Mouse (Mus musculus) embryonic facial prominence, embryonic 14.5 days (tissue): ENCODE data around the gene Atp9a. TPM values are rescaled to one million over a fixed set of nuclear protein-coding genes. Genes with fewer than 3 reads are reported as not detected.
"Not testable (repeated sequence)": the region's sequence is repeated elsewhere in the genome, so short reads cannot be mapped to it uniquely, and the experiment has no call there.

Source experiments
- ATAC-seq: fragments of 200-750 bp; cut with Nextera tagmentation; 2 replicates; pipeline ENCODE4 v1.8.0; 2017; ENCODE audit warnings: low read depth, moderate number of reproducible peaks, moderate TSS enrichment
- DNase-seq: peaks from one replicate; pipeline ENCODE4 v3.0.0-alpha.2; 2015; ENCODE audit warnings: low spot score
- H3K27ac ChIP-seq: fragments of 300-500 bp; sonication (generic); replicated peaks from 2 replicates; pipeline ENCODE4 v1.5.1; 2014; ENCODE audit warnings: low read depth, mild to moderate bottlenecking, low read length, moderate library complexity
- H3K27me3 ChIP-seq: fragments of 300-500 bp; sonication (generic); replicated peaks from 2 replicates; pipeline ENCODE4 v1.6.1; 2014; ENCODE audit warnings: low read length; ENCODE audit not compliant: control insufficient read depth, insufficient read depth
- H3K36me3 ChIP-seq: fragments of 300-500 bp; sonication (generic); 2 replicates; pipeline ENCODE4 v1.6.1; 2014; ENCODE audit warnings: low read length, mixed read lengths; ENCODE audit not compliant: control insufficient read depth, insufficient read depth
- H3K4me1 ChIP-seq: fragments of 300-500 bp; sonication (generic); 2 replicates; pipeline ENCODE4 v1.6.1; 2014; ENCODE audit warnings: antibody characterized with exemption, low read length; ENCODE audit not compliant: control insufficient read depth, insufficient read depth
- H3K4me2 ChIP-seq: fragments of 300-500 bp; sonication (generic); 2 replicates; pipeline ENCODE4 v1.6.1; 2014; ENCODE audit warnings: low read depth, mild to moderate bottlenecking, low read length, moderate library complexity, mixed read lengths
- H3K4me3 ChIP-seq: fragments of 300-500 bp; sonication (generic); 2 replicates; pipeline ENCODE4 v1.5.1; 2014; ENCODE audit warnings: low read depth, mild to moderate bottlenecking, low read length
- H3K9ac ChIP-seq: fragments of 300-500 bp; sonication (generic); 2 replicates; pipeline ENCODE4 v1.6.1; 2014; ENCODE audit warnings: low read depth, mild to moderate bottlenecking, low read length, moderate library complexity, mixed read lengths
- H3K9me3 ChIP-seq: fragments of 300-500 bp; sonication (generic); 2 replicates; pipeline ENCODE4 v1.6.1; 2016; ENCODE audit warnings: low read length; ENCODE audit not compliant: control insufficient read depth
- WGBS: fragments of 180-500 bp; shearing (Covaris S2); extraction: QIAGEN DNeasy Blood & Tissue Kit; methylation state at CpG from one replicate; pipeline ENCODE4 v1.1.7; 2014; 5-methylcytosine and 5-hydroxymethylcytosine counted together
- polyA plus RNA-seq: library from polyadenylated mRNA; unstranded; fragments of >200 nt; fragmentation: Nextera tagmentation; extraction: Ambion mirVana; gene quantifications from 2 replicates; pipeline ENCODE4 v1.2.1, GENCODE M21; 2014

Gene Atp9a
- polyA plus RNA-seq, 1 experiment from 2014 or later = 28.7 TPM

DNA sequence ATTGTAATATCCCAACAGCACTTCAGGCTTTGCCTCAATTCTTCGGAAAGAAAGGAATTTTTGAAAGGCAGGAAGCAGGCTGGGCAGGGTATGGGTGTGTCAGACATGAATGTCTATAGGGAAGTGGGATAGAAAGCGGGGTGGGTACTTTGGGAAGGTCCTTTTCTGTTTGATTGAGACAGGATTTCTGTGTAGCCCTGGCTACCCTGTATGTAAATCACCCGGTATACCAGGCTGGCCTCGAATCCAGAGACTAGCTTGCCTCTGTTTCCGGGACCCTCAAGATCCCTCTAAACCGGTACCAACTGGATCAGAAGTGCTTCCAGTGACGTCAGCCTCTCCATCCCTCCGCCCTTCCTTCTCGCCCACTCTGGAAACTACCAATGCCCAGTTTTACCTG is 18.9 kb upstream of the Atp9a start:
- ATAC-seq (no peak), DNase-seq (no peak)
- Histone ChIP-seq H3K9ac (no peak overlapping the region), H3K36me3 (no peaks in the 10 kb centered on the region), H3K27ac (no peak overlapping the region), H3K27me3 (peaks cover 41% of the 10 kb centered on the region), H3K9me3 (no peaks in the 10 kb centered on the region), H3K4me2 (no peak overlapping the region), H3K4me1 (peaks cover 4% of the 10 kb centered on the region), H3K4me3 (no peak overlapping the region)
- WGBS = 82% methylated on average over 9 of the region's 9 CpGs

DNA sequence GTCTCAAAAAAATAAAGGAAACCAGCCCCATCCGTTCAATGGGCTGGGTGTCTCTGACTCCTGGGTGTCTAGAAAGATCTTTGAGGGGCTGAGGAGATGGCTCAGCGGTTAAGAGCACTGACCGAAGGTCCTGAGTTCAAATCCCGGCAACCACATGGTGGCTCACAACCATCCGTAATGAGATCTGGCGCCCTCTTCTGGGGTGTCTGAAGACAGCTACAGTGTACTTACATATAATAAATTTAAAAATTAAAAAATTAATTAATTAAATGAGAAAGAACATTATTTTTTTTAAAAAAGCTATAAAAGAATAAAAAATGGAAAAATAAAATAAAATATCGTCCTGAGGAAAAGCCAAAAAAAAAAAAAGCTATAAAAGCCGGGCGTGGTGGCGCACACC is 2.2 kb upstream of the Atp9a start:
- H3K9me3 ChIP-seq, H3K9ac ChIP-seq, DNase-seq, ATAC-seq, H3K4me3 ChIP-seq, H3K27ac ChIP-seq, H3K4me1 ChIP-seq, H3K4me2 ChIP-seq, H3K36me3 ChIP-seq, H3K27me3 ChIP-seq: not testable (repeated sequence)
- 88% methylated on average over 10 of the region's 10 CpGs for WGBS

DNA sequence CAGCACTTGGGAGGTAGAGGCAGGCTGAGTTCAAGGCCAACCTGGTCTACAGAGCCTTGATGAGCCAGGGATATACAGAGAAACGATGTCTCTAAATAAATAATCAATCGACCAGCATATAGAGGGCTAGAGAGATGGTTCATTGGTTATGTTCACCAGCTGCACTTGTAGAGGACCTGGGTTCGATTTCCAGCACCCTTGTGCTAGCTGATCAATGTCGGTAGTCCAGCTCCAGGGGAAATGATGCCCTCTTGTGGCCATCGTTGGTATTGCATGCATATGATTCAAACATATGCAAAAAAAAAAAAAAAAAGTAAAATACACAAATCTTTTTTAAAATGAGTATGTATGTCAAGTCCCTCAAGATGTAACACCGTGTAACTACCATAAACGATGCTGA is 440 bp upstream of the Atp9a start:
- H3K27me3 ChIP-seq = no peaks in the 10 kb centered on the region
- no peak overlapping the region for H3K27ac ChIP-seq
- H3K36me3 ChIP-seq = no peaks in the 10 kb centered on the region
- no peak overlapping the region; the same call in 1 of the 2 replicates for H3K4me3 ChIP-seq
- no peak overlapping the region for H3K9ac ChIP-seq
- no peaks in the 10 kb centered on the region for H3K9me3 ChIP-seq
- DNase-seq (peak; percentile 54), ATAC-seq (no peak)
- 25% methylated on average over 7 of the region's 7 CpGs for WGBS
- H3K4me1 ChIP-seq = no peaks in the 10 kb centered on the region
- peak overlapping the region; percentile 71; the same call in 1 of the 2 replicates for H3K4me2 ChIP-seq

DNA sequence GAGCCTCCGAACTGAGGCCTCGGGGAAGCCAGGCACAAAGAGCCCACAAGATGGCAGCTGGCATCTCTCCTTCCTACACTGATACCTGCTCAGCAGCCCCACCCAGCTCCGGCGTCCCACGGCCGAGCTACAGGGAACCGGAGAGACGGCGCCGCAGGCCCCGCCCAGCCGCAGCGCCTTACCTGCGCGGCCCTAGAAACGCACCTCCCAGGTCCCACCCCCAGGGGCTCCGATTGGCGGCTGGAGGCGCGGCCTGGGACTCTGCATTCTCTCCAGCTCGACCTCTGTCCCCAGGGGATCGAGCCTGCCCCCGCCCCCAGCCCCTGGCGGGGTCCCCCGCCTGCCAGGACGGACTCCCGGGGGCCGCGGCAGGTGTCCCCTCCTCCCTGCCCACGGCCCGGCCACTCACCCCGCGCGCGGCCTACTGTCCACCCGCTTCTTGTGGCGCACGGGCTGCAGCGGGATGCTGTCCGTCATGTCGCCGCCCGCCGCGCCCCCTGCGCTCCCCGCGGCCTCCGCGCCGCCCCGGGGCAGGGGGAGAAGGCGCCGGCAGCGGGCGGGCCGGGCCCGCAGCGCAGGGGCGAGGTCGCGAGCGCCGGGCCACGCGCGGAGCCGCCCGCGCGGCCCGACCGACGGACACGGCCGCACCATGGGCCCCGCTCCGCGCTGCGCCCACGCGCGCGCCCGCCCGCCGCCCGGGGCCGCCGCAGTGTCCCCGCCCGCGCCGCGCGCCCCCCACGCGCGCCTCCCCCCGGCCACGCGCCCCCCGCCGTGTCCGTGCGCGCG is 743 bp downstream of the Atp9a start:
- H3K27me3 ChIP-seq = no peaks in the 10 kb centered on the region
- H3K4me2 ChIP-seq = peak overlapping the region; percentile 71
- H3K36me3 ChIP-seq = no peaks in the 10 kb centered on the region
- 2% methylated on average over 9 of the region's 108 CpGs for WGBS
- no peaks in the 10 kb centered on the region for H3K9me3 ChIP-seq
- DNase-seq = peak; percentile 92
- H3K4me3 ChIP-seq = peak overlapping the region; percentile 90
- ATAC-seq = peak; percentile 94
- H3K4me1 ChIP-seq = no peaks in the 10 kb centered on the region
- peak overlapping the region; percentile 81 for H3K27ac ChIP-seq
- peak overlapping the region; percentile 84 for H3K9ac ChIP-seq

DNA sequence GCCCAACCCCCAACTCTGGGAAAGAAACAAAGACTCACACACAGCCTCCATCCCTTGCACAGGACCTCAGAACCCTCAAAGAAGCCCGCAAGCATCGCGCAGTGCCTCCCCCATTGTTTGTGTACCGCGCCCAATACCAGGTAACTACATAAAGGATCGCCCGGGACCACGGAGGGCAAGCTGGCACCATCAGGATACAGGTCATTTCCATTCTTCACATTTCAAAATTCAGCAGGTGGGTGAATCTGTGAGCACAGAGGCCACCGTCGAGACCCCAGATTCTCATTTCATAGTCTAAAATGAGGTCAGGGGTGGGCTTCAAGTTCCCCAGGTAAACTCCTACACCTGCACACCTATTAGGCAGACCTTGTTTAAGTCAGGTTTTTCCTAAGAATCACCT is 1.7 kb downstream of the Atp9a start:
- Histone ChIP-seq H3K4me2 (peak overlapping the region; percentile 71), H3K9ac (no peak overlapping the region), H3K27ac (no peak overlapping the region), H3K27me3 (no peaks in the 10 kb centered on the region), H3K36me3 (no peaks in the 10 kb centered on the region), H3K4me1 (no peaks in the 10 kb centered on the region), H3K9me3 (no peaks in the 10 kb centered on the region), H3K4me3 (peak overlapping the region; percentile 90)
- ATAC-seq = no peak
- no peak for DNase-seq
- WGBS = 89% methylated on average over 10 of the region's 10 CpGs

DNA sequence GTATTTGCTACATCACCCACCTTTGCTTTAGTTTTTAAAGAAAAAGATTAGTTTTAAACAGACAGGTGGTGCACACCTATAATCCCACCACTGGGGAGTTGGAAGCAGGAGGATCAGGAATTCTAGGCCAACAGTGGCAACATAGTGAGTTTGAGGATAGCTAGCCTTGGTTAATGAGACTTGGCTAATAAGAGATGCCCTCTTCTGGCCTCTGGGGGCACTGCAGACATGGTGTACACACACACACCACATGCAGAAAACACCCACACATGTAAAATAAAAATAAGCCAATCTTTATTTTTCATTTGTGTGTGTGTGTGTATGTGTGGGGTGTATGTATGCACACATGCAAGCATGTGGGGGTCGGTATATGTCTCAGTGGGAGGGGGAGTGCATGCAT is 3.4 kb downstream of the Atp9a start:
- H3K9me3 ChIP-seq = no peaks in the 10 kb centered on the region
- H3K27ac ChIP-seq = no peak overlapping the region
- no peak overlapping the region for H3K4me3 ChIP-seq
- no peak overlapping the region for H3K4me2 ChIP-seq
- ATAC-seq (no peak), DNase-seq (no peak)
- H3K9ac ChIP-seq = no peak overlapping the region
- 90% methylated on average over 1 of the region's 1 CpGs for WGBS
- no peaks in the 10 kb centered on the region for H3K36me3 ChIP-seq
- H3K4me1 ChIP-seq = no peaks in the 10 kb centered on the region
- H3K27me3 ChIP-seq = no peaks in the 10 kb centered on the region

DNA sequence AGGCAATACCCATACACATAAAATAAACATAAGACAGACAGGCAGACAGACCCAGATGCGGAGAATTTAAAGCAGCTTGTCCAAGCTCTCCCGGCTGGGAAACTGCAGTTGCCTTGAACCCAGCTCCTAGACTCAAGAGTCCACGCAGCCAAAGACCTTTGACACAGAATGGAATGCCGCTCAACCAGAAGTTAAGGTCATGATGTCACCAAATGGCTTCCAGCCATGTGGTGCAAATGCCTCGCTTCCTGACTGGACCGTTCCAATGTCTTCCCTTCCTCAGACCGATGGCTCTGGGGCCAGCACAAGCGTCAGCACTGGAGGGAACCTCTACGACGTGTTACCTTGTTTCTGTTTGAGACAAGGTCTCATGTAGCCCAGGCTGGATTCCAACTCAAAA is 4.3 kb downstream of the Atp9a start:
- ATAC-seq = no peak
- no peak overlapping the region for H3K27ac ChIP-seq

DNA sequence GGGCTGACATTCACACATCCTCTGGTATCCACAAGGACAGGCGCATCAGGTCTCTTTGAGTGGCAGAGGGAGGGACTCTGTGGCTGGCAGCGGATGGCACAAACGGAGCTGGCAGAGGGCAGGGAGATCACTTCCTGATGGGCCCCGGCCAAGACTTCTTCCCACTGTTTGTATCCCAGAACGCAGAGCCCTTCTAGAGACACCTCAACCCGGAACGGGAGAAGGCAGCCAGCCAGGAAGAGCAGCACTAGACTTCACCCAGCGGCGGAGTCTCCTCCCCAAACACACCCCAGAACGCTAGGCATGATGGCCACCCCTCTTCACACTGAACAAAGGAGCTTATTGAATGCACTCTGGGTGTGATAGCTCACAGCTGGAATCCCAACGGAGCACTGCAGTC is 8.2 kb downstream of the Atp9a start:
- ATAC-seq = no peak
- Histone ChIP-seq H3K4me2 (no peak overlapping the region), H3K4me3 (no peak overlapping the region), H3K27me3 (no peaks in the 10 kb centered on the region), H3K4me1 (0 out of 2 replicates have a peak, but pooled peaks cover 4% of the 10 kb centered on the region), H3K9ac (no peak overlapping the region), H3K27ac (no peak overlapping the region), H3K9me3 (no peaks in the 10 kb centered on the region), H3K36me3 (no peaks in the 10 kb centered on the region)
- DNase-seq = no peak
- 37% methylated on average over 9 of the region's 11 CpGs for WGBS

More for the DNA sequence above, 4.3 kb downstream of the Atp9a start:
- WGBS = 57% methylated on average over 10 of the region's 10 CpGs
- H3K36me3 ChIP-seq = no peaks in the 10 kb centered on the region
- H3K9me3 ChIP-seq = no peaks in the 10 kb centered on the region
- H3K4me1 ChIP-seq = no peaks in the 10 kb centered on the region
- no peak overlapping the region for H3K4me3 ChIP-seq
- no peak overlapping the region for H3K4me2 ChIP-seq
- no peak for DNase-seq
- no peaks in the 10 kb centered on the region for H3K27me3 ChIP-seq
- H3K9ac ChIP-seq = no peak overlapping the region

DNA sequence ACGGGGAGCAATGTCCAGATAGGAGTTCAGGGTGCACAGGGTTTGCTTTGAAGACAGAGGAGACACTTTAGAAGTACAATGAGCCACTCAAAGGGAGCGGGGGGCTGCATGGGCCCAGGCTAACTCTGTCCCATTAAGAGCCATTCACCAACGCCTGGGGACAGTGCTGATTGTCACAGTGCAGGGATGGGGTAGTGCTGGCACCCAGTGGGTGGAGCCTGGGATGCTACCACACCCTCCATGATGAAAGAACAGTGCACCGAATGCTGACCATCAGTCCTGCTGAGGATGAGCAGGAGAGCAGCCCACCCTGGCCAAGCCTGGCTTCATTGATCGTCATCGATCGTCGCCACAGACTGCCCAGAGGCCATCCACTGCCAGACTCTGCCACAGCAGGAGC is 11.0 kb downstream of the Atp9a start:
- Histone ChIP-seq H3K27ac (no peak overlapping the region), H3K9me3 (no peaks in the 10 kb centered on the region), H3K4me3 (no peak overlapping the region), H3K27me3 (no peaks in the 10 kb centered on the region), H3K4me2 (no peak overlapping the region), H3K36me3 (no peaks in the 10 kb centered on the region), H3K9ac (no peak overlapping the region), H3K4me1 (0 out of 2 replicates have a peak, but pooled peaks cover 4% of the 10 kb centered on the region)
- no peak for DNase-seq
- no peak for ATAC-seq
- 64% methylated on average over 8 of the region's 8 CpGs for WGBS
